Mouse (Mus musculus): Measurements from ENCODE around the gene Tns1.
A peak's percentile ranks its signal among the peaks of the same experiment; 100 is the strongest.
"Not testable (repeated sequence)": the region's sequence is repeated elsewhere in the genome, so short reads cannot be mapped to it uniquely, and the experiment has no call there.

Tns1 gene

DNA sequence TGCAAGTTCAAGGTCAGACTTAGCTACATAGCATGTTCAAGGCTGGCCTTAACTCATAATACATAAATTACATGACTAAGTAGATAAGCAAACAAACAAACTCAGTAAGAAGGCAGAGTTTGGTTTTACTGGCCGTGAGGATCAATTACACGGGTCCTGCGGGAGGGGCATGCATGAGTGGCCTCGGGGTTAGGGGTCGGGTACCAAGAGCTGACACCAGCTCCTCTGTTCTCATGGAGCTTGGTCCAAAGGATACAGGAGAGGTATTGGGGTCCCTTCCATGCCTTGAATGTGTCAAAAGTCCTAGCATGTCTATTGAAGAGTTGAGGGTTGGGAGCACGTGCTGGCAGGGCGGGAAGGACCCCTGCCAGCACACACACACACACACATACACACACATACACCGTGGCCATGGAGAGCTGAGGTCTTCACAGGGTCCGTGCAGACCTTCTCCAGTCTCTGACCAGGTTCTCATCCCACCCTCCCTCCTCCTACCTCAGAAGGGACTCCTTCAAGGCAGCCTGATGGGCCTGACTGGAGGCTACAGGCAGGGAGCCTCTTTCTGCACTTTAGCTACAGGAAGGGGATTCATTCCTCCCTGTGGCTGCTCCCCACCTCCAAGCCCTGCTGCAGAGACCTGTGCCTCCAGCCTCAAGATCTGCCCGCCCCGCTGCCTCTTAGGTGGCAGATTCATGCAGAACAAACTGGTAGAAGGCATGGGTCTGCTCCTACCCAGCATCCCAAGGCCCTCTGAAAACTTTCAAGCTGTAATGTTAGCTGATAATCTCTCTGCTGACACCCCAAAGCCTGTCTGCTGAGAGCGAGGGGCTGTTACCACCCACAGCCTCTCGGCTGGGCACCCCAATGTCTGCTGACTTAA is 215.9 kb downstream of the Tns1 start:
- no peak for DNase-seq

GRCm38 (mm10) chr1:73907166-73907565 is 217.1 kb downstream of the Tns1 start:
- no peak for DNase-seq

- peak; percentile 30 for DNase-seq
Observed at GRCm38 (mm10) chr1:73906376-73906775, 217.9 kb downstream of the Tns1 start.

DNA sequence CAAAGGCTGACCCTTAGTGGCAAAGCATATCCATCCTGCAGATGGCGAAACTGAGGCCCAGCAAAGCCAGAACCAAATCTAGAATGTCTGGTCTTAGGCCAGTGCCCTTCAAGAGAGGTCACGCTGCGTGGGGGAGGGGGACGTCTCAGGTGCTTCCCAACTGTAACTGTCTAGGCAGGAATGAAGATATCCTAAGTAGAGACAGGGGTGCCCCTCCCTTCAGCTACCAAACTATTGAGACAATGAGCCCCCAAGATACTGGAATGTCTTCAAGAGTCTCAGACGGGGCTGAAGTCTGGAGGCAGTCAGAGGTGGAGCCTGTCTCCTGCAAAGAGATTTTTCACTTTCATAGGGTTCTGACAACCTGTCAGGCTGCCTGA is 218.4 kb downstream of the Tns1 start:
- no peak for DNase-seq

DNA sequence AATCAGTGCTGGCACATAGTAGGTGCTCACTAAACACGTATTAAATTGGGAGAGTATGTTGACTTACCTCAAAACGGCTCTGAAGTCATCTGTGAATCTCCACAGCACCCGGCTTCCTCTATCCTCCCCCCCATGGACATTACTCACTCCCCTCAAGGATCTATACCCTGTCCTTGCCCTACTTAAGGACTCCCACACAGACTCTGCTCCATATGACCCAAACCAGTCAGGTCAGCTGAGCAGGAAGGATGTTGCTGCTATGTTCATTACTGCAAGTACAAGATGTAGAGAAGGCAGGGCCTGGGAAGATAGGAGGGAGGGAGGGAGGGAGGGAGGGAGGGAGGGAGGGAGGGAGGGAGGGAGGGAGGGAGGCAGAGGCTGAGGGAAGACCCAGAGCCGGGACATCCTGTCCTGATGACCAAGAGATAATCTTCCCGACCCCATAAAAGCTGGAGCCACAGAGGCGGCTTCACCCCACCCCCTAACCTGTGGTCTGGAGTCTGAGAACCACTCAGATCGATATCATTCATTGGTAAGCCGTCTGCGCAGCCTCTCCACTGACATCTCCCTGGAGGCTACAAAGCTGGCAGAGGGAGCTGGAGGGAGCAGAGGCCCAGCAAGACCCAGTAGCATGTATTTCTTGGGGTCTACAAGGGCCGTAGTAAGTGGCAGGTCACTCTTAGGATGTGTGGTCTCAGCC is 219.0 kb downstream of the Tns1 start:
- no peak for DNase-seq

- DNase-seq = no peak
Observed at GRCm38 (mm10) chr1:73904641-73905040, 219.6 kb downstream of the Tns1 start.

DNA sequence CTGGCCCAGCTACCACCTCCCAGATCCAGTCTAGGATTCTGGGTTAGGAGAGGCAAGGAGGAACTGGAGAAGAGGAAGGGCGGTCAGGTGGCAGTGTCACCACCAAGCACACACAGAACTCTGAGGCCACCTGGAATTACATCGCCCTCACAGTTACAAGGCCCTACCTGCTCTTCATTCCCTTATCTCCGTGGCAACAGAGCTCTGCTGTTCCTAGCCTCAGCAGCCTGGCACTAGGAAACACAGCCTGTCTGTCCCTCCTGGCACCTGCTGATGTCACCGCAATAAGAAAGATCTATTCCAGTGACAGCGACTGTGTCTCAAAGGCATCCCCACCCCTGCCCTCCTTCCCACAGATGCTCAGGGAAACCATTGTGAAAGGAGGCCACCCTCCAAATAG is 221.2 kb downstream of the Tns1 start:
- DNase-seq = no peak

DNA sequence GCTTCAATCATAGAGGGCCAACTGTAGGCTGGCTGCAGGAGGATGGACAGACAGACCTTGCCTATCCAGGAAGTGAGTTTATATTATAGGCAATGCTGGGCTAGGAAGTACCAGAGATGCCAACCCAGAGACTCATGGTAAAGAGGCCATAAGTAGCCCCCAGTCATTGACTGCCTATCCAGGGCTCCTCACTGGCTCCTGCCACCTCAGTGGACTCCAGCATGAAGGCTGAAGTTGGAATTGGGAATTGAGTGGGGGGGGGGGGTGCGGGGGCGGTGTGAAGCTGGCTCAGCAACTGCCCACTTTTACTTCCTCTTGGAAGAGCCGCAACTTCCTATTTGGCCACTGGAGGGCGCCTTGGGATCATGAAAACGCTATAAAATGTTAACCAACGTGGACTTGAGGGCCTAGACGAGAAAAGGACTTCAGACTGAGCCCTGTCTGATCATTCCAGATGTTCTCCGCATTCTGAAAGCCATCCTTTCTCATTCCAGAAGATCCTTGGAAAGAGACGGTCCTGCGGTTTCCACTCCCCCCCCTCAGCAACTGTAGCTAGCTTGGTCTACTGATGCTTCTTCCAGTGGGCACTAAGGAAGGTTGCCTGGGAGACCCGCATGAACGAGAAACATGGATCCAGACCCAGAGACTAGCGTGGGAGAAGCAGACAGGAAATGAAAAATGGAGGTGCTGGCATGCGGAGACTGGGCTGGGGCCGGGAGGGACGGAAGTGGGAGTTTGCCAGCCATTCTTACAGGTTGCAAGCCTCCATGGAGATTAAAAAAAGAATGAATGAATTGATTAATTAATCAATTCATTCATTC is 221.9 kb downstream of the Tns1 start:
- peak; percentile 71 for DNase-seq

DNA sequence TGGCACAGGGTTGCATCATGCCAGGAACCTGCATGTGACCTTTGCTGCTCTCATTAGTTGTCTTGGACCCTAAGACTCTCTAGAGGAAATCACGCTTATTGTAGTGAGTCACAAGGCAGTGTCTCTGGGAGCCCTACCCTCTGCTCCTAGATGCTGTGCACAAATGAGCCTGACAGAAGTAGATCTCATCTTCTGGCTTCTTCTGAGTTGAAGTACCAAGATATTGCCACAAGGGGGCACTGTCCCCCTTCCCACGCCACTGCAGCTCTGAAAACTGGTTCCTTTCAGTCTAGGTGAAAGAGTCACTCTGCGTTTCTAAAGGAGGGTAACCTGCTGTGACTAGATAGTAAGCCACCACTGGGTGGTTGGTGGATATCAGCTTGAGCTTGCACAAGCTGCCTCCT is 222.8 kb downstream of the Tns1 start:
- DNase-seq = peak; percentile 54

DNA sequence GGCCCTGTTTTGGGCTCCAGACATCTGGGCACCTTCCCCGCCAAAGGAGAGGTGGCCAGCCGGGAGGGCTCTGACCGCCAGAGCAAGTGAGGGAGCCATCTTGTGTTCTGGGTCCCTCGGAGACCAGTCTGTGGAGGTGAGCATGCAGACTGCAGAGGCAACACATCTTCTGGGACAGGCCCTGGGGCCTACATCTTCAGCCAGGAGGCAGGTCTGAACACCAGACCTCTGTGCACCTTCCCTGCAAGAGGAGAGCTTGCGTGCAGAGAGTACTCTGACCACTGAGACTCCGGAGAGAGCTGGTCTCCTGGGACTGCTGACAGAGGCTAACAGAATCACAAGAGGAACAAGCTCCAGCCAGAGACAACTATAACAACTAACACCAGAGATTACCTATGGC is 228.8 kb downstream of the Tns1 start:
- not testable (repeated sequence) for DNase-seq

- no peak for DNase-seq
Observed at GRCm38 (mm10) chr1:73880731-73881130, 243.5 kb downstream of the Tns1 start.

DNA sequence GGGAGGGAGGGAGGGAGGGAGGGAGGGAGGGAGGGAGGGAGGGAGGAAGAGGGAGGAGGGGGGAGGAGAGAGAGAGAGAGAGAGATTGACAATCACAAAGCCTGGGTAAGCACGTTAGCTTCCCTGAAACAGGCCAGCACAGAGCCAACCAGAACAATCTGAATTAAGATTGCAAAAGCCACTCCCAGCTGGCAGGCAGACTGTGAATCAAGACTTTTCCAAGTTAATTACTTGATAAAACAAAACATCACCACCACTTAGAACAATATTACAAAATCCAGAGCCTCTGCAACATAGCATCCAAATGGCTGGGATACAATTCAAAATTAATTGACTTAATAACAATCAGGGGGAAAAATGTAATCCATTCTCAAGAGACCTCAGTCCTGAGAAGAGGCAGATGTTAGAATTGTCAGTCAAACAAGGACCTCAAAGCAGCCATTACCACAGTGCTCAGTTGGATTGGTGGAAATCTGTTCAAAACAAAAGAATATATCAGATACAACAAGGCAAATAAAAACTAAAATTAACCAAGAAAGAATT is 248.5 kb downstream of the Tns1 start:
- DNase-seq = no peak

- no peak for DNase-seq
Observed at GRCm38 (mm10) chr1:73864314-73864713, 259.9 kb downstream of the Tns1 start.

DNA sequence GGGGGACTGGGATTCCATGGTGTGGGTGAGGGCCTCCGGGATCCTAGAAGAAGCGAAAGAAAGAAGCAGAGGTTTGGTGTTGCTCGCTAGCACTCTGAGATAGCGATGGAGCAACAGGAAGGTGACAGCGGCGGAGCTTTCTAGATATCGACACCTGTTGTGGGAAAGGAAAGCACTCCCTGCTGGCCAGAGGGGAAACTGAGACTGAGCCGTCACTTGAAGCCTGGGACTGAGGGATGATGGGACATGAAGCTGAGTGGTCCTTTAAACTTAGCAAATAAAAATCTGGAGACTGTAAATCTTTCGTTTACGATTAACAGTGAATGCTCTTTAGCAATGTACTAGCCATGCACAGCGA is 261.2 kb downstream of the Tns1 start:
- DNase-seq = no peak

DNA sequence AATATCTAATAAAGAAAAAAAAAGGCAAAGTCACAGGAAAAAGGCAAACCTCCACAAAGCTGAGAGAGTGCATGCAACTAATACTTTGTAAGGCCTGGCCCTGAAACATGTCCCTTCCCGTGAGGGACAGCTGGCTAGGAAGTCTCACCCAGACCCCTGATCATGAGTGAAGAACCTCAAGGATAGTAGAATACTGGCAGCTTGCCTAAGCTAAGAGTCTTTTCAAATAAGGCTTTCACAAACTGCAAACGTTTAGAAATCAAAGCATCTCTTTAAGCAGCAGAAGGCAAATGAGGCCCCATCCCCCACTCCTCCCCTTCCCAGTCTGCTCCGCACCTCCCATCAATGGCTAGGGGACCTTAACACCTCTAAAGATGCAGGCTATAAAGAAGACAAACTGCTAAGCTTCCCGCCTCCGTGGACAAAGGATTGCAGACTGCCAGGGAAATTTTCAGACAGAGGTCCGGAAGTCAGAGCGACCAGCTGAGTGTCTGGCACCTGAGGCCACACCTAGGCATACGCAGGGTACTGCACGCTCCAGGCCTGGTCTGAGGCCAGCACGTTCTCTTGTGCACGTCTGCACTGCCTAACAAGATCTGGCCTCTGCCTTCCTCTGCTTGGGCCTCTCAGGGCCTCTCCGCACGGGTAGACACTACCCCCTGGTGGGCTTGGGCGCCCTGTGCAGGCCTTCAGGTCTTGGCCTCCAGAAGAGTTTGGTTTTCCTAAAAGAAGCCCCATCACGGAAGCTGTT is 261.8 kb downstream of the Tns1 start:
- DNase-seq = peak; percentile 50

DNA sequence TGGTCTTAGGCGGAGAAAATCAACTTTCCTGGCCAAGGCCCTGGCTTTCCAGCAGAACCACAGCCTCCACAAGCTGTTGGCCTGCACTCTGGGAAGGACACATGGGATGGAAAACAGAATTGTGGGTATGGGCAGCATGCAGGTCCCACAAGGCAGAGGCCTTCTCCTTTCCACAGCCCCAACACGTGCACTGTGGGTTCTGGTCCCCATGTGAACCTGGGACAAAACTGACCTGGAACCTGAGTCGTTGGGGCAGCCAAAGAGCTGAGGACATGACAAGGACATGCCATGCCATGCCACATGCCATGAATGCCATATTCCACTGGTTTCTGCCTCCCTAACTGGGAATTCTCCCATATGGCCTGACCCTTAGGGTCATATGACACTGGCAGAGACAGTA is 263.8 kb downstream of the Tns1 start:
- DNase-seq = no peak

Data from liver (tissue).